Comparison of ENCODE assay signal across 21 mouse cellular contexts in the genomic region with DNA sequence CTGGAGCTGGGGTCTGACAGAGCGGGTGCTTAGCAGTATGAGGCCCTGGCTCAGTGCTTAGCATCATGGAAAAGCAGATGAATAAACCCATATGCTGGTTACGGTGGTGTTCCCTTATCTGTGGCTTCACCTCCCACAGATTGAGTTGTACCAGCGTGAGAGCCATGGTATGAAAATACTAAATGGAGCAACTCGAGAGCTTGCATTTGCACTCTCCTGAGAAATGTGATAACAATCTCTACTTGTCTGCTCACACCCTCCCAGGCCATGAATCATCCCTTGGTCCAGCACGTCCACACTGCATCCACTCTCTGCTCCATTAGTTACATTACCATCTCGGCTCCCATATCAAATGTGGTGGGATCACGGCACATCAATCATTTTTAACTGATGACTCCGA. TPM values are rescaled to one million over a fixed set of nuclear protein-coding genes. Genes with fewer than 3 reads are reported as not detected.
DNase-seq lines count a peak whose midpoint lies in the region; ATAC-seq lines count a peak whose summit lies in the region.
"Had no signal": no experiment of that assay in that cellular context is flagged by ENCODE, and none has a peak within 500 bp of the region (broad histone marks: within the 10 kb centered on the region; RNA-seq: fewer than 3 reads in every experiment).

No protein-coding gene starts in this region.

- ATAC-seq in activated CD4-positive, CD25-positive, alpha-beta regulatory T cell, adult 4 months = no peak
- ATAC-seq: forebrain, embryonic 15.5 days; liver, embryonic 12.5 days had no signal

- DNase-seq in heart, adult 11 months = peak; percentile 61
- DNase-seq in heart, adult 18-20 months = no peak
- peak; percentile 19 to 58 for DNase-seq in layer of hippocampus, adult 18-20 months (ENCODE audit: low spot score in 2 of 2)
- DNase-seq in layer of hippocampus, postnatal 10 days (ENCODE audit: low spot score in 2 of 2) = no peak
- DNase-seq in 3T3-L1 (ENCODE audit: low read depth, low spot score) (peak; percentile 72), NIH3T3 (ENCODE audit: low read depth) (peak; percentile 74)
- DNase-seq in urinary bladder, adult 18-20 months (ENCODE audit: low spot score in 2 of 2) = no peak
- DNase-seq: adrenal gland, postnatal 14 days; B cell, adult 2 months; cerebellum, adult 9-10 months; gastrocnemius, adult 2 months; kidney, adult 11 months; lung, adult 18-20 months; lung, postnatal 10 days; right cerebral cortex, postnatal 25 days; spleen, adult 18-20 months; thymus, postnatal 14 days had no signal

RNA-seq across cellular contexts. Expression of gene Txk, which starts 31.4 kb away (rescaled TPM):
- total RNA-seq in heart, adult 18-20 months (2021) = under 1 TPM; 0.10 to 0.51 TPM
- total RNA-seq in layer of hippocampus, adult 18-20 months (2021) = not detected
- under 1 TPM in 1 of 2 experiments, not detected in 1; 0.11 TPM for total RNA-seq in layer of hippocampus, postnatal 10 days (2021)
- 10 to 100 TPM; 59.1 to 67.0 TPM for polyA plus RNA-seq in activated CD4-positive, CD25-positive, alpha-beta regulatory T cell, adult 4 months (2017; shearing (Covaris generic))
- total RNA-seq: adrenal gland, postnatal 14 days had no signal
- polyA plus RNA-seq: forebrain, embryonic 15.5 days; heart, postnatal 0 days had no signal

Comparison
In these comparisons a context has a peak if more than half of its experiments do, and no peak if none do; other contexts are left out.
1. DNase-seq: peak in heart, adult 11 months (single experiment), layer of hippocampus, adult 18-20 months (2 of 2), 3T3-L1 (single experiment) and NIH3T3 (single experiment); none in heart, adult 18-20 months (0 of 2), layer of hippocampus, postnatal 10 days (0 of 2) and urinary bladder, adult 18-20 months (0 of 2).